Mouse (Mus musculus) CH12.LX (cell line): ENCODE results near the gene Ptgis.

Source experiments
- BHLHE40 ChIP-seq: IDR thresholded peaks from 2 replicates; pipeline ENCODE4 v1.6.1; 2011; ENCODE audit warnings: mild to moderate bottlenecking, low read depth, low read length, improper control_type of control experiment
- CTCF ChIP-seq, 2 experiments: IDR thresholded peaks in 1 of 2; conservative IDR thresholded peaks in 1 of 2; 2 replicates each; pipeline ENCODE4 v1.5.1; 2011 to 2012; ENCODE audit warnings: low read depth in 2 of 2, low read length in 2 of 2, improper control_type of control experiment in 1 of 2, inconsistent platforms in 1 of 2, mild to moderate bottlenecking in 1 of 2, moderate library complexity in 1 of 2
- ELF1 ChIP-seq: IDR thresholded peaks from 2 replicates; pipeline ENCODE4 v1.6.1; 2014; ENCODE audit warnings: low read depth, mild to moderate bottlenecking, inconsistent platforms, low read length, improper control_type of control experiment

DNA sequence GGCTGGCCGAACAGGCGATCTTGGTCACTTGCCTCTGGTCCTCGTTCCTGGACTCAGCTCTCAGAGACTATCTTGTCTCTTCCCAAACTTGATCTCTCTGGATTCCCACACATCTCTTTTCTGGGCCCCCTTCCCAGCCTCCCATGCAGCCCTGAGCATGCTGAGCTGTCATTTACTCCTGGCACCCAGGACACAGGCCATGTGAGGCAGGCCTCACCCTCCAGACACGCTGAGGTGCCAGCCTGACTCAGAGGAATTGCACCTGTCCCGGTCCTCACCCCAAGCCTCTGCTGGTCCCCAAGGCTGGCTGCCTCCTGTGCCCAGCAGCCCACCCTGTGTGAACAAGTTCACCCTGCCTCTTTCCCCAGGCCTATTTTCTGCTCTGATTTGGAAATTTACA lies 53.3 kb downstream of the Ptgis start:
- TF ChIP-seq CTCF (conservative IDR thresholded peaks at IDR 0.05 in 1 of 2, IDR thresholded peaks at IDR 0.05 in 1 of 2; ENCODE audit: low read depth in 2 of 2, low read length in 2 of 2) (no peak), BHLHE40 (no peak), ELF1 (no peak)
